Mouse (Mus musculus) CD4-positive, CD25-positive, alpha-beta regulatory T cell, adult 2 months (primary cell): ENCODE results near the gene Pcnx2.

Experiments used
- DNase-seq: peaks from one replicate; pipeline ENCODE4 v3.0.0-alpha.2; 2012; ENCODE audit warnings: low read depth, low spot score

Pcnx2 gene

GRCm38 (mm10) chr8:125759022-125759421, 139.1 kb downstream of the Pcnx2 start:
- peak; percentile 61 for DNase-seq

- no peak for DNase-seq
These were observed 141.0 kb downstream of the Pcnx2 start for GRCm38 (mm10) chr8:125757106-125757496.

GRCm38 (mm10) chr8:125756391-125757105, 141.6 kb downstream of the Pcnx2 start:
- no peak for DNase-seq

GRCm38 (mm10) chr8:125755896-125756295, 142.2 kb downstream of the Pcnx2 start:
- no peak for DNase-seq

DNA sequence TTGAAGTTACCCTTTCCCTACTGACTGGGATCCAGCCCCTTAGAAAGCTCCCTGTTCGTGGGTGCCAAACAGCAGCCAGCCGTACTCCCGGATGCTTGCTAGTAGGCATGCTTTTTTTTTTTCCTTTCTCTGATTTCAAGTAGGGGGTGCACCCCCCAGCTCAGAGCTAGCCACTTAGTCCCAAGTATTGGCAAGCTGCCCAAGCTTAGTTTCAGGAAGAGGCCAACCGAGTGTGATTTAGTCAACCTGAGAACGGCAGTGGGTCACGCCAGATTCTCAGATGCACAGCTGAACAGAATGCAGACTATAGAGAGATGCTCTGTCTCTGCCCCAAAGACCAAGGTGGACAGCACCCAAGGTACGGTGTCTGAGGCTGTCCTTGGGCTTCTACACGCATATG, 147.3 kb downstream of the Pcnx2 start:
- DNase-seq: no peak

DNA sequence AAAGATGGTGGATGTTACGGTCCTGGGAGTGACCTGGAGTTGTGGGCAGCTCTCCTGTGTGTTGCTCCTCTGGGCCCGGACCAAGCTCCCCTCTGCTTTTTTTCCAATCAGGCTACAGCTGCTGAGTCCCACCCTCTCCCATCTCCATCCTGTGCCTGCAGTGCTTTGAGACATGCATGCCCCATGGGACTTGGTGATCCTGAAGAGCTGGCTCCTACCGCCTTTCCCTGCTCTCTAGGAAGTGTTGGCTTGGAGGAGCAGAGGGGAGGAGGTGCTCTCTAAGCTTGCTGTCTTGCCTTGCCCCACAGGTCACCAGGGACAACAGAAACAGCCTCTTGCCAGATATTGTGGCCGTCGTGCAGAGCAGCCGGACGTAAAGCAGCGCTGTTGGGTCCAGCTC, 150.7 kb downstream of the Pcnx2 start:
- DNase-seq: no peak

GRCm38 (mm10) chr8:125744914-125745576, 153.1 kb downstream of the Pcnx2 start:
- no peak for DNase-seq

GRCm38 (mm10) chr8:125742406-125742805, 155.7 kb downstream of the Pcnx2 start:
- no peak for DNase-seq

DNA sequence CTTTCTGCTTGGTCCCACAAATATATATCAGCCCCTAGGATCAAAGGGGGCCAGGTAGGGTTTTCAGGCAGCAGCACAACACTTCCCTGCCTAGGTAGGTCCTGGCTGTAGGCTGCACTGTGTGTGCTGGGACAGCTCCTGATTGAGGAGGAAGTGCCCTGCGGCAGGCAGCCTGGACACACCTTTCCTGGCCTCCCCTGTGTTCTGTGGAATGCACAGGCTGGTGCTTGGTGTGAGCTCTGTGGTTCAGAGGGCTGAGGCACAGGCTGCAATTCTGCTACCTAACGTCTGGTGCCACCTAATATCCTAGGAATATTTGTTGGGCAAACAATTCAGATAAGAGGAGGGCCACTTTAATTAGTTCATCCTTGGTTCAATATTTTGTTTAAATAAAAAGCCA, 156.3 kb downstream of the Pcnx2 start:
- no peak for DNase-seq

GRCm38 (mm10) chr8:125741377-125741776, 156.7 kb downstream of the Pcnx2 start:
- DNase-seq: peak; percentile 30

- no peak for DNase-seq
These were observed 157.5 kb downstream of the Pcnx2 start for GRCm38 (mm10) chr8:125740655-125741054.

GRCm38 (mm10) chr8:125738956-125739355, 159.2 kb downstream of the Pcnx2 start:
- no peak for DNase-seq

- DNase-seq: peak; percentile 87
These were observed 163.9 kb downstream of the Pcnx2 start for GRCm38 (mm10) chr8:125733964-125734956.

GRCm38 (mm10) chr8:125729746-125730145, 168.4 kb downstream of the Pcnx2 start, which contains the start of gene Ntpcr:
Gene Ntpcr, plus strand, starts transcription at chr8:125729963.
- no peak for DNase-seq

DNA sequence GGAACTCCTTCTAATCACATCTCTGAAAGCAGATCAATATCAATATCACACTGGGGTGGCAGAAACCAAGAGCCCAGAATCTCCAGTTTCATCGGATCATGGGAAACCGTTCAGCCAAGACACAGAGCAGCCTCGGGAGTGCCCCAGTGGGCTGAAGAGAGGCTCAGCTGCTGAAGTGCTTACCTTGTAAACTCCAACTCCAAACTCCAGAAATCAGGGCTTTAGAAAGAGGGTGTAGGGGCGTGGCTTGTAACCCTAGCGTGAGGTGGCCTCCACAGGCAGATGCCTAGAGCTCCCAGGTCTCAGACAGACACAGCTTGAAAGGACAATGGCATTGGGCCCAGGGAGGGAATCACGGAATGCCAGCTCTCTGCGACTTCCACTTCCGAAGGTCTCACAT, 170.3 kb downstream of the Pcnx2 start:
- DNase-seq: no peak

DNA sequence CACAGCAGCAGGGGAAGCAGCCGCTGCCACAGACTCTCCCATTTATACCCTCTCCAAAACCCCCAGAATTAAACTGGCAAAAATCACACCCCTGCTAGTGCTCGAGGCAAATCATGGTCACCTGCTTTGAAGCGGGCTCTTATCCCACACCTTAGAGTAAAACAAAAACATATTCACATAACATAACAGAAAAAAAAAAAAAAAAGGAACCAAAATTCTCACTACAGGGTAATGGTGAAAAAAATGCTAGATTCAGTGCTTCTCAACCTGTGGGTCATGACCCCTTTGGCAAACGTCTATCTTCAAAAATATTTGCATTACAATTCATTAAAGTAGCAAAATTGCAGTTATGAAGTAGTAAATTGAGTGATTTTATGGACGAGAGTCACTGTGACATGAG, 171.1 kb downstream of the Pcnx2 start:
- DNase-seq: no peak

DNA sequence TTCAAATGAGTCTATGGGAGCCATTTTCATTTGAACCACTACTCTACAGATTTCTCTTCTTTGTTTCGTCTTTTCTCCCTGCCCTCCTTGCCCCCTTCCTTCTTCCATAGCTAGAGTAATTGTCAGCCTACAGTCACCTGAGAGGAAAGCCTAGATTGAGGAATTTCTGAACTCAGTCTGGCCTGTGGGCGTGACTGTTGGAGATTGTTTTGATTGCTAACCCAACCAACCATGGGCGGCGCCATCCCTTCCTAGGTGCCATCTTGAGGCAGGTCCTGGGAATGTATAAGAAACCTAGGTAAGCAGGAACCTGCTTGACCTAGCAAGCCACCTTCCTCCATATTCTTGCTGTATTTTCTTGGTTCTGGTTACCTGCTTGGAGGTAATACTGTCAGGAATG, 172.0 kb downstream of the Pcnx2 start:
- DNase-seq: no peak

DNA sequence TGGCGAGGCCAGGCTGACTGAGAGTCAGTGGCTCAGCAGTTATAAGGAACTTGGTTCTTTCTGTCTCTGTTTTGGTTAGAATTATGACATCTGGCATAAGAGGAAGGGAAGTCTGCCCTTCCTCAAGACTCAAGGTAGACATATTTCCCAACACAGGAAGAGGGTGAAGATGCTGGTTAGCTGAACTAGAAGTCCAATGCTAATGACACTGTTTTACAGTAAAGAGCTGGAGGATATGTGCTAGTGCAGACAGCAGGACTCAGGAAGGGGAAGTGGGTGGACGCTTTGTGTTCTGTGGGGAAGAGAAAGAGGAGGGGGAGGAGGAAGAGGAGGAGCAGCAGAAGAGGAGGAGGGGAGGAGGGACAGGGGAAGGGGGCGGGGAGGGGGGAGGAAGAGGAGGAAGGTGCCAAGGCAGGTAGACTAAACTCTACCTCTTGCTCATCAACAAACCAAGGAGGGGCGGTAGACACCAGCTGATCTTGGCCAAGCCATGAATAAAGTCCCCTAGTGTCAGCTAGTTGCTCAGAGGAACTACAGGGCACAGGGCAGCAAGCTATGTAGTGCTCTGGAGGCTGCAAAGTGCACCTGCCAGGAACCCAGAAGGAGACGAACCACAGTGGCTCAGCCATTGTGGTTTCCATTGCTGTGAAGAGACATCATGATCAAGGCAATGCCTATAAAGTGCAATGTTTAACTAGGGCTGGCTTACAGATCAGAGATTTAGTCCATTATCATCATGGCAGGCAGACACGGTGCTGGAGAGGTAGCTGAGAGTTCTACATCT, 172.9 kb downstream of the Pcnx2 start:
- DNase-seq: peak; percentile 56

DNA sequence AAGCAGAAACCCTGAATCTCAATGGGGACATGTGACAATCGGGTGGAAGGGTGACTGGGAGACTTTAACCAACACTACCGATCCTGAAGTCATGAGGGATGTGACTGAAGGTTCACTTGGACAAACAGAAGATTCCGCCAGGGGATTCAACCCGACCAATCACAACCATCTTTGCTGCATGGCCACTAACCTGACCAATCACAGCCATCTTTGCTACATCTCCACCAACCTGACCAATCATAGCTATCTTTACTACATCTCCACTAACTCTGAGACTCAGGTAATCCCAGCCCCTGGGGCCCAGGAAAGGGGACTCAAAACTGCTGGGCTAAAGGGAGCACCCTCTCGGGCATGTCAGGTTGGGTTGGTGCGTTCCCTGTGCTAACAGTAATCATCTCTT, 174.7 kb downstream of the Pcnx2 start:
- DNase-seq: no peak

DNA sequence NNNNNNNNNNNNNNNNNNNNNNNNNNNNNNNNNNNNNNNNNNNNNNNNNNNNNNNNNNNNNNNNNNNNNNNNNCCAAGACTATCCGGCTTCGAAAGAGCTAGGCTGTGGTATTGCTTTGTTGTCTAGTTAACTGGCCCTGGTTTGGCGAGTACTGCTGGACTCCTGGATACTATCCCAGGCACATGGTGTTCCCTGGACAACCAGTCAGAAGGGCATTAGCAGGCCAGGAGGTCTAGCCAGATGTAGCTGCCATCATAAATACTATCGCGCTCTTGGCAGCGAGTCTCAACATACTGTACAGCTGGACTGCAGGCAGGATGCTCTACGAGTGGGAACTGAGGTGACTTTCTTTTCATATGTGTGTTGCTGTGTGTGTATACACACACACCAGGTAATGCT, 175.4 kb downstream of the Pcnx2 start:
- no peak for DNase-seq

- DNase-seq: peak; percentile 54
These were observed 179.2 kb downstream of the Pcnx2 start for GRCm38 (mm10) chr8:125718914-125719313.
